Mouse (Mus musculus): ENCODE data around the gene Sh2d6.
"Not testable (repeated sequence)": the region's sequence is repeated elsewhere in the genome, so short reads cannot be mapped to it uniquely, and the experiment has no call there.

Sh2d6 gene

GRCm38 (mm10) chr6:72535165-72535564 is 13.7 kb upstream of the Sh2d6 start:
- DNase-seq (ENCODE audit: low spot score), result peak; percentile 87

GRCm38 (mm10) chr6:72534035-72534809 is 12.7 kb upstream of the Sh2d6 start:
- DNase-seq (ENCODE audit: low spot score), result peak; percentile 73

- DNase-seq (ENCODE audit: low spot score), result not testable (repeated sequence)
Observed at GRCm38 (mm10) chr6:72533555-72533954, 12.0 kb upstream of the Sh2d6 start.

- no peak for DNase-seq (ENCODE audit: low spot score)
Observed at GRCm38 (mm10) chr6:72532580-72532979, 11.1 kb upstream of the Sh2d6 start.

- no peak for DNase-seq (ENCODE audit: low spot score)
Observed at GRCm38 (mm10) chr6:72528410-72529151, 7.1 kb upstream of the Sh2d6 start.

- DNase-seq (ENCODE audit: low spot score), result no peak
Observed at GRCm38 (mm10) chr6:72527070-72527469, 5.6 kb upstream of the Sh2d6 start.

- no peak for DNase-seq (ENCODE audit: low spot score)
Observed at GRCm38 (mm10) chr6:72524160-72524559, 2.7 kb upstream of the Sh2d6 start.

- DNase-seq (ENCODE audit: low spot score), result no peak
Observed at GRCm38 (mm10) chr6:72523222-72523621, 1.7 kb upstream of the Sh2d6 start.

- DNase-seq (ENCODE audit: low spot score), result no peak
Observed at GRCm38 (mm10) chr6:72522288-72522687, 781 bp upstream of the Sh2d6 start.

GRCm38 (mm10) chr6:72520904-72521303 is 603 bp downstream of the Sh2d6 start:
- no peak for DNase-seq (ENCODE audit: low spot score)

- peak; percentile 64 for DNase-seq (ENCODE audit: low spot score)
Observed at GRCm38 (mm10) chr6:72519892-72520663, 1.4 kb downstream of the Sh2d6 start.

GRCm38 (mm10) chr6:72519303-72519702 is 2.2 kb downstream of the Sh2d6 start:
- no peak for DNase-seq (ENCODE audit: low spot score)

GRCm38 (mm10) chr6:72518842-72519241 is 2.7 kb downstream of the Sh2d6 start:
- DNase-seq (ENCODE audit: low spot score), result no peak

GRCm38 (mm10) chr6:72515644-72516043 is 5.9 kb downstream of the Sh2d6 start:
- no peak for DNase-seq (ENCODE audit: low spot score)

GRCm38 (mm10) chr6:72513071-72513440 is 8.5 kb downstream of the Sh2d6 start:
- DNase-seq (ENCODE audit: low spot score), result no peak

- DNase-seq (ENCODE audit: low spot score), result peak; percentile 93
Observed at GRCm38 (mm10) chr6:72512386-72513070, 9.0 kb downstream of the Sh2d6 start.

GRCm38 (mm10) chr6:72510686-72511421 is 10.7 kb downstream of the Sh2d6 start:
- DNase-seq (ENCODE audit: low spot score), result no peak

GRCm38 (mm10) chr6:72509872-72510435 is 11.6 kb downstream of the Sh2d6 start:
- no peak for DNase-seq (ENCODE audit: low spot score)

- DNase-seq (ENCODE audit: low spot score), result no peak
Observed at GRCm38 (mm10) chr6:72508596-72508995, 12.9 kb downstream of the Sh2d6 start.

- DNase-seq (ENCODE audit: low spot score), result no peak
Observed at GRCm38 (mm10) chr6:72506104-72506503, 15.4 kb downstream of the Sh2d6 start.

- no peak for DNase-seq (ENCODE audit: low spot score)
Observed at GRCm38 (mm10) chr6:72503939-72504338, 17.6 kb downstream of the Sh2d6 start.

Measured in layer of hippocampus, adult 11-12 months (tissue).